Mouse (Mus musculus) thymus, postnatal 4 days (tissue): ENCODE results near the gene Col9a3.

Experiments
- DNase-seq: peaks from one replicate; pipeline ENCODE4 v3.0.0; 2021

Col9a3 gene

GRCm38 (mm10) chr2:180641576-180642554 lies 44.3 kb downstream of the Col9a3 start:
- no peak for DNase-seq

GRCm38 (mm10) chr2:180642555-180643260 lies 45.1 kb downstream of the Col9a3 start, which contains the start of gene Tcfl5:
Gene Tcfl5 (minus strand): TSS chr2:180642708.
- no peak for DNase-seq

GRCm38 (mm10) chr2:180643626-180644025 lies 46.0 kb downstream of the Col9a3 start:
- no peak for DNase-seq

GRCm38 (mm10) chr2:180646841-180647240 lies 49.3 kb downstream of the Col9a3 start:
- no peak for DNase-seq

GRCm38 (mm10) chr2:180654666-180655065 lies 57.1 kb downstream of the Col9a3 start:
- no peak for DNase-seq

GRCm38 (mm10) chr2:180655150-180655549 lies 57.6 kb downstream of the Col9a3 start:
- DNase-seq, result no peak

GRCm38 (mm10) chr2:180657394-180658013 lies 59.9 kb downstream of the Col9a3 start:
- DNase-seq, result peak; percentile 78

- DNase-seq, result no peak
These were observed 60.8 kb downstream of the Col9a3 start for GRCm38 (mm10) chr2:180658381-180658780.

GRCm38 (mm10) chr2:180659353-180660150 lies 62.0 kb downstream of the Col9a3 start:
- no peak for DNase-seq

- DNase-seq, result no peak
These were observed 62.9 kb downstream of the Col9a3 start for GRCm38 (mm10) chr2:180660521-180660920.

GRCm38 (mm10) chr2:180662008-180662407 lies 64.4 kb downstream of the Col9a3 start:
- no peak for DNase-seq
